8 mouse cellular contexts compared by ENCODE assay signal in genomic region chr10:80142530-80142925, GRCm38 (mm10). TPM values are rescaled to one million over a fixed set of nuclear protein-coding genes. Genes with fewer than 3 reads are reported as not detected.
DNase-seq lines count a peak whose midpoint lies in the region; ATAC-seq and TF ChIP-seq lines count a peak whose summit lies in the region.

No protein-coding gene starts in this region.

- intact Hi-C loops in heart, postnatal 14 days (cut with DNase I): no loop called here

- no peak for TF ChIP-seq POLR2A in cortical plate, adult 2 months (IDR thresholded peaks at IDR 0.05; ENCODE audit: extremely low read depth, insufficient read depth, low read length)

- H3K27ac ChIP-seq in heart, embryonic 12.5 days (ENCODE audit: poor library complexity, severe bottlenecking): peak overlapping the region; percentile 86
- peak overlapping the region; percentile 80 for H3K27ac ChIP-seq in cortical plate, adult 2 months (ENCODE audit: insufficient read depth, low read length)
- peak overlapping the region; percentile 90 for H3K27ac ChIP-seq in intestine, embryonic 16.5 days (ENCODE audit: low read length)

- DNase-seq in heart, postnatal 14 days: no peak
- peak; percentile 58 for DNase-seq in lung, postnatal 36 days
- no peak for DNase-seq in embryo, embryonic 9.5 days (ENCODE audit: extremely low spot score)
- no peak for DNase-seq in thymus, postnatal 25 days
- DNase-seq in thymus, adult 18-20 months: no peak

- H3K9me3 ChIP-seq in heart, embryonic 12.5 days (replicated peaks): no peaks in the 10 kb centered on the region
- H3K9me3 ChIP-seq in intestine, embryonic 16.5 days (ENCODE audit: control insufficient read depth, low read length): no peaks in the 10 kb centered on the region

- peaks cover 72% of the 10 kb centered on the region for H3K4me1 ChIP-seq in heart, embryonic 12.5 days (replicated peaks)
- peaks cover 3% of the 10 kb centered on the region; the same call in 1 of the 2 replicates for H3K4me1 ChIP-seq in cortical plate, adult 2 months (ENCODE audit: control insufficient read depth, insufficient read depth, low read length)
- peaks cover 71% of the 10 kb centered on the region for H3K4me1 ChIP-seq in intestine, embryonic 16.5 days (ENCODE audit: control insufficient read depth, insufficient read depth, low read length)

- peaks cover 10% of the 10 kb centered on the region for H3K27me3 ChIP-seq in heart, embryonic 12.5 days (replicated peaks)
- 0 out of 2 replicates have a peak, but pooled peaks cover 5% of the 10 kb centered on the region for H3K27me3 ChIP-seq in intestine, embryonic 16.5 days (replicated peaks; ENCODE audit: control insufficient read depth, insufficient read depth, low read length)

- WGBS in heart, embryonic 12.5 days: under 1% methylated on average over 15 of the region's 15 CpGs
- under 1% methylated on average over 15 of the region's 15 CpGs for WGBS in intestine, embryonic 16.5 days

- H3K9ac ChIP-seq in heart, embryonic 12.5 days: peak overlapping the region; percentile 96
- peak overlapping the region; percentile 88 for H3K9ac ChIP-seq in intestine, embryonic 16.5 days (ENCODE audit: low read depth, low read length)

- no peak; the same call in 1 of the 2 replicates for ATAC-seq in heart, embryonic 12.5 days (ENCODE audit: insufficient number of reproducible peaks, low FRiP score)
- ATAC-seq in intestine, embryonic 16.5 days: peak; percentile 16

- H3K36me3 ChIP-seq in heart, embryonic 12.5 days: peaks cover 35% of the 10 kb centered on the region
- peaks cover 15% of the 10 kb centered on the region; the same call in 1 of the 2 replicates for H3K36me3 ChIP-seq in intestine, embryonic 16.5 days (ENCODE audit: control insufficient read depth, insufficient read depth, low read length)

- H3K4me3 ChIP-seq in heart, embryonic 12.5 days: peak overlapping the region; percentile 72
- peak overlapping the region; percentile 73 for H3K4me3 ChIP-seq in cortical plate, adult 2 months (ENCODE audit: insufficient read depth, low read length)
- peak overlapping the region; percentile 67 for H3K4me3 ChIP-seq in intestine, embryonic 16.5 days (ENCODE audit: low read length)

- peak overlapping the region; percentile 68 for H3K4me2 ChIP-seq in heart, embryonic 12.5 days
- H3K4me2 ChIP-seq in intestine, embryonic 16.5 days (ENCODE audit: low read depth, low read length): peak overlapping the region; percentile 87

- TF ChIP-seq CTCF in cortical plate, adult 2 months (IDR thresholded peaks at IDR 0.05; ENCODE audit: extremely low read depth, insufficient read depth, low read length): no peak

RNA-seq across cellular contexts. Expression of gene Cbarp, which starts 1.9 kb away (rescaled TPM):
- 1.7 and 3.6 TPM in 2 replicates for polyA plus RNA-seq in heart, embryonic 12.5 days (2016; fragmentation: Nextera tagmentation; extraction: Ambion mirVana)
- total RNA-seq in heart, postnatal 14 days (2021): 1 to 10 TPM; 3.0 to 3.3 TPM
- polyA plus RNA-seq in cortical plate, adult 2 months (2012; rRNA removed): 274 and 285 TPM in 2 replicates
- polyA plus RNA-seq in intestine, embryonic 16.5 days (2015; fragmentation: Nextera tagmentation; extraction: Ambion mirVana): 5.1 TPM in 2 replicates

RNA-seq across cellular contexts. Expression of gene Atp5d, which starts 4.1 kb away (rescaled TPM):
- 827 and 861 TPM in 2 replicates for polyA plus RNA-seq in heart, embryonic 12.5 days (2016; fragmentation: Nextera tagmentation; extraction: Ambion mirVana)
- total RNA-seq in heart, postnatal 14 days (2021): 1,000 to 10,000 TPM; 1,168 to 1,183 TPM
- polyA plus RNA-seq in cortical plate, adult 2 months (2012; rRNA removed): 620 and 641 TPM in 2 replicates
- 846 and 854 TPM in 2 replicates for polyA plus RNA-seq in intestine, embryonic 16.5 days (2015; fragmentation: Nextera tagmentation; extraction: Ambion mirVana)

RNA-seq across cellular contexts. Expression of gene Midn, which starts 5.5 kb away (rescaled TPM):
- polyA plus RNA-seq in heart, embryonic 12.5 days (2016; fragmentation: Nextera tagmentation; extraction: Ambion mirVana): 25.9 and 28.9 TPM in 2 replicates
- total RNA-seq in heart, postnatal 14 days (2021): 100 to 1,000 TPM; 158 to 178 TPM
- 26.6 and 33.8 TPM in 2 replicates for polyA plus RNA-seq in cortical plate, adult 2 months (2012; rRNA removed)
- polyA plus RNA-seq in intestine, embryonic 16.5 days (2015; fragmentation: Nextera tagmentation; extraction: Ambion mirVana): 8.8 and 10.3 TPM in 2 replicates

RNA-seq across cellular contexts. Expression of gene Cirbp, which starts 23.3 kb away (rescaled TPM):
- 110 and 118 TPM in 2 replicates for polyA plus RNA-seq in heart, embryonic 12.5 days (2016; fragmentation: Nextera tagmentation; extraction: Ambion mirVana)
- 10 to 100 TPM; 40.4 to 64.3 TPM for total RNA-seq in heart, postnatal 14 days (2021)
- polyA plus RNA-seq in cortical plate, adult 2 months (2012; rRNA removed): 150 and 180 TPM in 2 replicates
- 53.2 and 62.6 TPM in 2 replicates for polyA plus RNA-seq in intestine, embryonic 16.5 days (2015; fragmentation: Nextera tagmentation; extraction: Ambion mirVana)

RNA-seq across cellular contexts. Expression of gene Stk11, which starts 26.9 kb away (rescaled TPM):
- 10.8 and 13.8 TPM in 2 replicates for polyA plus RNA-seq in heart, embryonic 12.5 days (2016; fragmentation: Nextera tagmentation; extraction: Ambion mirVana)
- 100 to 1,000 TPM; 105 to 118 TPM for total RNA-seq in heart, postnatal 14 days (2021)
- 91.8 and 94.2 TPM in 2 replicates for polyA plus RNA-seq in cortical plate, adult 2 months (2012; rRNA removed)
- 13.8 and 15.7 TPM in 2 replicates for polyA plus RNA-seq in intestine, embryonic 16.5 days (2015; fragmentation: Nextera tagmentation; extraction: Ambion mirVana)

Comparison
In these comparisons a context has a peak if more than half of its experiments do, and no peak if none do; other contexts are left out.
1. RNA of gene Cbarp, which starts 1.9 kb away (polyA plus RNA-seq): 274 to 285 TPM in cortical plate, adult 2 months; 5.1 TPM in intestine, embryonic 16.5 days and 1.7 to 3.6 TPM in heart, embryonic 12.5 days; every median in the first group is over 10 times any median in the second.
2. Peak in every context shown above with its lines, with median percentiles within 50 percentile points of each other: H3K27ac ChIP-seq and H3K4me3 ChIP-seq.